Mouse (Mus musculus) urinary bladder, adult 2 months (tissue): ENCODE results near the gene Daam1. TPM values are rescaled to one million over a fixed set of nuclear protein-coding genes. Genes with fewer than 3 reads are reported as not detected.

Experiments used
- DNase-seq: peaks from one replicate; pipeline ENCODE4 v3.0.0; 2022; ENCODE audit warnings: low spot score
- polyA plus RNA-seq: library from polyadenylated mRNA; depleted of rRNA; stranded (reverse); fragments of >200 nt; gene quantifications from 2 replicates; pipeline ENCODE4 v1.2.3, GENCODE M21; 2012

Gene Daam1
- polyA plus RNA-seq, 1 experiment: 17.8 TPM

GRCm38 (mm10) chr12:71932433-71933386, 101.8 kb downstream of the Daam1 start:
- no peak for DNase-seq

DNA sequence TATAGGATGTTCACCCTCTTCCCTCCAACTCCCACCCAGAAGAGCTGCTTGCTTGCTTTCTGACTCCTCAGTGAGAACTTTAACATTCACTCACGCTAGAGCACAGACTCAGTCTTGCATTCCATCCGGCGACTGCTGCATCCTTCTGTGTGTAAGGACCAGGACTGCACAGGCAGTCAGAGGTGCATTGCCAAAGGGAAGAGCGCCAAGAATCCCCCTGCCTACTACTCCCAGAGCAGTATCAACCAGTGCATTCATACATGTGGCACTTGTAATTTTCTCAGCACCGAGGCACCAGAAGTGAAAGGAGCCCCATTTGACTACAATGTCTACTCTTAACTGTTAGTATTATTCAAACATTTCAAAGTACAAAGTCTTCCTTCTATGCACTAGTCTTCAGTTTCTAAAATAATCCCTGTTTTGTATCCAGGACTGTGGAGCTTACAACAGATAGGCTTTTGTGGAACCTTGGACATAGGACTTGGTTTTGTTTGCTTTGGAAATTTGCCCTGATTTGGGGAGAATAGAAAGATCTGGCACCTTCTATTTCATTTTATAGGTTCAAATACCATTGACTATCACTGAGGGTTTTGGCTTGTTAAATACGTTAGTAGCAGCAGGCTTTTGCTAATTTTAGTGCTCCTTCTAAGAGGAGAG, 103.2 kb downstream of the Daam1 start:
- no peak for DNase-seq

- no peak for DNase-seq
These were observed 105.8 kb downstream of the Daam1 start for GRCm38 (mm10) chr12:71936636-71937035.

GRCm38 (mm10) chr12:71938513-71938912, 107.6 kb downstream of the Daam1 start:
- DNase-seq: no peak

DNA sequence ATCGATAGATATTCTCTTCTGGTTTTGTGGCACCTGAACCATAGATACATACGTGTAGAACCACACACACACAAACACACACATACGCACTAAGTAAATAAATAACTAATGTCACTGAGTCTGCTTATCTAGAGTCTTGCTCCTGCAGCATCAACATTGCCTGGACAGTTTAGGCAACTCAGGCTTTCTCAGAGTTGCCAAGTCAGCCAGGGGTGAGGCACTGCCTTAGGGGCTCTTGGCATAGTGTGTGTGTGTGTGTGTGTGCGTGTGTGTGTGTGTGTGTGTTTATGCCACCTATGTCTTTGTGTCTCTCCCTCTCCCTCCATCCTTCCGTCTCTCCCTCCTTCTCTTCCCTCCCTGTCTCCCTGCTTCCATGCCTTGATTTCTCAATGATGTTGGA, 110.4 kb downstream of the Daam1 start:
- DNase-seq: no peak

DNA sequence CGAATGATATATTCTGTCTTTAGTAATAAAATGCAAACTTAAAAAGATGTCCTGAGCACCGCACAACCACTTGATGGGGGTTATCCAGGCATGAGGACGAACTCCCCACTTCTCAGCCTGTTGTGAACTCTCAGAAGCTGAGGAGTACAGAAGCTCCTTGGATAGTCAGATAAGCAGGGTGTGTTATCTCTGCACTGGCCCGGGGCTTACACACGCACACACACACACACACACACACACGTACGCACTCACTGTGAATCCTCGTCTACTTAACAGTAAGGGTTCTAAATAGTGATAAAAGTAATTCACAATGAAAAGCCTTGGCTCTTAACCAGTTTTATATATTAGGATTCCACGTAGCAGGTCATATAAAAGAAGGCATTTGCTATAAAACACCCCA, 112.2 kb downstream of the Daam1 start:
- no peak for DNase-seq

DNA sequence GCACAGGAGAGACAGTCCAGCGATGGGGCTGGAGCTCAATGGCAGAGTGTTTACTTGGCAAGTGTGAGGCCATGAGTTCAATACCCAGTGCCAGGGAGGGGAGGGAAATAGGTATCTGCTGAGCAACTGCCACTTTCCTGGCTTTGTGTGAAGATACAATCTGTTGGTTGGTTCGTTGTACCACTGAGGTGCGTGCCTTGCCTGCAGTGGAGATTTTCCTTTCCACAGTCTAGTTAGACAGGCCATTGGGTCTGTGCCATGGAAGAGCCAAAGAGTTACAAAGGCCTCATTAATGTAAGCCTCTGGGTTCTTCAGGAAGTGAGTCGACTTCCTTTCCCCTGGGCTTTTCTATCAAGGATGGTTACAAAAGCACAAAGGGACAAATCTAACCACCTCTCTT, 112.8 kb downstream of the Daam1 start:
- DNase-seq: no peak

DNA sequence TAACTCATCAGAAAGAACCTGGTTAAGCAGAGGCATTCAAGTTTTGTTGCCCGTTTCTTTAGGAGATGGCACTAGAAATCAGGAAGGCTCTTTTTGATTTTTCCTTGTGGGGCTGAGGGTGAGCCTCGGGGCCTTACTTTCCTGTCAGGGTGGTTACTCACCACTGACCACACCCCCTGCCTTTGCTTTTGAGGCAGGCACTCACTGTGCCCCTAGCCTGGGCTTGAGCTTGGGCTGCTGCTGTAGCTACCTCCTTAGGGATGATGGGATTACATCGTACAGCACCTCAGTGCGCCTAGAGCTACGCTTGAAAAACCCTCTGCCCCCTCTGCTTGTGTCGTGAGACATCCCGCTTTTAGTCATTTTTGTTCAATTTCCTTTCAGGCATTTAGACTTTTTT, 115.0 kb downstream of the Daam1 start:
- DNase-seq: no peak

GRCm38 (mm10) chr12:71946448-71946847, 115.6 kb downstream of the Daam1 start:
- DNase-seq: no peak

DNA sequence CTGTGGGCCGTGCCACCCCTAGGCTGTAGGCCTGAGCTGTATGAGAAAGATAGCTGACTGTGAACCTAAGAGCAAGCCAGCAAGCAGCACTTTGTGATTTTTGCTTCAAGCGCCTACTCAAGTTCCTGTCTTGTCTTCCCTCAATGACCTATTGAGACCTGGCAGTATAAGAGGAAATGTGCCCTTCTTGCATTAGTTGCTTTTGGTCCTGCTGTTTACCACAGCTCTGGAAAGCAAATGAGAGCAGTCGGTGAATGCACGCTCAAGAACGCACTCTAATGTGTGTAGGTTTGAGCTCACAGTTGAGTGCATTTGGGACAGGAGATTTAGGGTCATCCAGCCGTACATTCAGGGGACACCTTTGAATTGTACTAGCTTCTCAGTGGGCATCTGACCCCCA, 118.1 kb downstream of the Daam1 start:
- DNase-seq: no peak

DNA sequence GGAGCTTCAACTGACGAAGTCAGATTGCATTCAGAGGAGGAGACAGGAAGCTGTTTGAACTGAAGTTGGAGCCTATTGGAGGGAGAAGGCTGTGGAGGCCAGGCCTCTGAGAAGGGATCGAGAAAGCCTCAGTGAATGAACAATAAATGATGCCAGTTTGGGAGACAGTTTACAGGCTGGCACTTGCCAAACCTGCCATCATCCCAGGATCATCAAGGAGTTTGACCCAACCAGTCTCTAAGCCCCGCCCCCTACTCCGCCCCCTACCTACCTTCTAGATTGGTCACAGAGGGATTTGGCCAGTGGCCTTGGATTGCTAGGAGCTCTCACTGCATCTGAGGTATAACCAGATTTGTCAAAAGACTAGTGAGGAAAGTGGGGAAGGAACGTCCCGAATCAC, 118.7 kb downstream of the Daam1 start:
- DNase-seq: no peak

GRCm38 (mm10) chr12:71950095-71950877, 119.4 kb downstream of the Daam1 start:
- no peak for DNase-seq

- no peak for DNase-seq
These were observed 123.5 kb downstream of the Daam1 start for GRCm38 (mm10) chr12:71954180-71954935.

- no peak for DNase-seq
These were observed 126.1 kb downstream of the Daam1 start for GRCm38 (mm10) chr12:71956980-71957379.

DNA sequence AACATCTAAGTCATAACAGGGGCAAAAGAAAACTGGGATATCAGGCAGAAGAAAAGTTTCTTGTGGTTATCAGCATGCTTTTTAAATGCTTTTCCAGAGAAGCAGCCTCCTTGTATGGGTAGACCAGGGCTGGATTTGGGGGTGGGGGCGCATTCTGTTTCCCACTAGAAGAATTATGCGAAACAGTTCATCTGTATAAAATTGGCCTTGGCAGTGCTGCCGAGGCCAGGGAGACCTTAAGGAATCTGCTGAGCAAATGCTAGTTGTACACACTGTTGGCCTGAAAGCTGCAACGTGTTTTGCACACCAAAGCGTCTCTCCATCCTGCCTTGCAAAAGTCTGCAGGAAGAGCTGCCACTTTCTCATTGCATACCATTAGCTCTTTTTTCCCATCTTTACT, 126.6 kb downstream of the Daam1 start:
- no peak for DNase-seq

GRCm38 (mm10) chr12:71959351-71959991, 128.6 kb downstream of the Daam1 start:
- DNase-seq: no peak

DNA sequence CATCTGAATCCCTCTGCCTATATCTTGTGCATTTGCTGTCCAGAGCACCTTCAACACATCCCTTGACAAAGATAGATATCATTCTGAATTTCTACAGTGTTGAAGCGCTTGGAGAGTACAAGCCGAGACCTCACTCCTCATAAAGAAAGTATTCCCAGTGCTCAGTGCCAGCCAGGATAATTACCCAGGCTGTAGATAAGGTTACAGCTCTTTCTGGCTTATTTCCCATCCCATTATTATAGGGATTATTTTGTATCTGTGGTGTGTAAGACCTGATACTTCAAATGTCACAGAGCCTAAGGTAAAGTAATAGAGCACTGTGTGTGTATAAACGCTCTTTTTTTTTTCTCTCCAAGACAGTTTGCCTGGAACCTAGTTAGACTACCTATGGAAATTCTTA, 130.8 kb downstream of the Daam1 start:
- no peak for DNase-seq

DNA sequence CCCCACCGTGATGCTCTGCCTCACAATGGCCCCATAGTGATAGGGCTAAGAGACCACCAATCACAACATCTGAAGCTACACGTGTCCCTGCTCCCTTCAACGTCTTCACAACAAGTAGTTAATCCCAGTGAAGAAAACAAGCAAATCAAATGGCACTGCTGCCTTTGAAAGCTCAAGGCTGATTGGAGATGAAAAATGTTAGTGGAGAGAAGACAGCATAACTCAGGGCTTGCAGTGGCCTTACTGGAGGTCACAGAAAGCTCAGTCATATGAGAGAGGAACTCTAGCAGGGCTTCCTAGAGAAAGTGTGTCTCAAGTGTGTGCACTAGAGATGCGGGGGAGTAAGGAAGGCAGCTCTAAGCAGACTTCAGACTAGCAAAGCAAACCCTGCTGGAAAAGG, 131.7 kb downstream of the Daam1 start:
- DNase-seq: no peak

DNA sequence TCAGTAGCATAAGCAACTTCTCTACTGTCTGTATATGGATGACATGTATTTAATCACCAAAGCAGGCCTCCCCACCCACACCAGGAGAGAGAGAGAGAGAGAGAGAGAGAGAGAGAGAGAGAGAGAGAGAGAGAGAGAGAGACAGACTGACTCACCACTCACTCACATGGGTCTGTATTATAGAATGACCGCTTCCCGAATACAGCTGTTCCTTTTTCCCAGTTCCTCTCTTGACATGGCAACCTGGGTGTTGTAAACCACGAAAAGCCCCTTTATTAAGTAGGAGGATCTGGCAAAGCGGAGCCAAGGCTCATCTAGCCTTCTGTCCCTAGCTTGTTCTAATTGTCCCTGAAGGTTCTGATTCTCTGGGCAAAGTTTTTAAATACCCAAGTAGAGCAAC, 137.7 kb downstream of the Daam1 start:
- no peak for DNase-seq

DNA sequence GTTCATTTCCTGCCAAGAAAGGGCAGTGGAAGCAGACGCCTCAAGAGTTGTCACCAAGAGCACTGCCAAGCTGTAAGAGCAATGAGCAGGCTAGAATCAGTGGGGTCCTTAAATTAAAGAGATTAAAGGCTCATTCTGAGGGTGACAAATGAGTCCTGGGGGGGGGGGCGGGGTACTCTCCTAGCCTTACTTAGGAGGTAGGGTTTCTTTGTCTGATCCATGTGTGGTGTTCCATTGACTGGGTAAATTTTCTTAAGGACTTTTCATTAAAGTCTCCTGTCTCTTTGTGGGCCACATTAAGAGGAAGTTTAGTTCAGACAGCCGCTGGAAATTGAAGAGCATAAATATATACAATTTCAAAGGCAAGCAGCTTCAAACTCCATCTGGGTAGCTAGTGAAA, 138.1 kb downstream of the Daam1 start:
- DNase-seq: no peak

DNA sequence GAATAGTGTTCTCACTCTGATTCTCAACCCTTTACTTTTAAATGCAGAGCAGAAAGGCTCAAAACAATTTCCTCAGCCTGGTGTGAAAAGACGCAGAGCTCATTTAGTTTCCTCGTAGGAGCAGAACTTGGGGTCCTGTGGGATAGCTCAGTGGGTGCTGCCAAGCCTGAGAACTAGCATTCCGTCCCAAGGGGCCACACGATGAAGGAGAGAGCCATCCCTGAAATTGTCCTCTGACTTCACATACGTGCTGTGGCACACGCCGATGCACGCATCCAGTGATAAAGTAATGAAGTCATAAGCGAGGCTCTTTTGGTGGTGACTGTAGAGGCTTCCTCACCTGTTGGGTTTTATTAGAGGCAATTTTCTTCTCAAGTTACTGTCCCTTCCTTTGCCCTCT, 138.6 kb downstream of the Daam1 start:
- no peak for DNase-seq
